Mouse (Mus musculus) telencephalon, adult 2 months (tissue): Measurements from ENCODE around the gene Sstr5.

Experiments
- DNase-seq: peaks from one replicate; pipeline ENCODE4 v3.0.0-alpha.2; 2011; ENCODE audit warnings: low read depth, low spot score

Sstr5 gene

GRCm38 (mm10) chr17:25474330-25475077 lies 22.6 kb downstream of the Sstr5 start:
- no peak for DNase-seq

- DNase-seq = no peak
Measured at GRCm38 (mm10) chr17:25472044-25472443, 25.0 kb downstream of the Sstr5 start.

- no peak for DNase-seq
Measured at GRCm38 (mm10) chr17:25471418-25471817, 25.7 kb downstream of the Sstr5 start.

GRCm38 (mm10) chr17:25469798-25470197 lies 27.3 kb downstream of the Sstr5 start:
- peak; percentile 21 for DNase-seq

- no peak for DNase-seq
Measured at GRCm38 (mm10) chr17:25468301-25468700, 28.8 kb downstream of the Sstr5 start.

- DNase-seq = no peak
Measured at GRCm38 (mm10) chr17:25467781-25468180, 29.3 kb downstream of the Sstr5 start.

GRCm38 (mm10) chr17:25466257-25466656 lies 30.8 kb downstream of the Sstr5 start:
- DNase-seq = no peak

GRCm38 (mm10) chr17:25464091-25464490 lies 33.0 kb downstream of the Sstr5 start:
- DNase-seq = no peak

GRCm38 (mm10) chr17:25463326-25463945 lies 33.7 kb downstream of the Sstr5 start:
- DNase-seq = no peak

GRCm38 (mm10) chr17:25462236-25462875 lies 34.7 kb downstream of the Sstr5 start:
- DNase-seq = no peak

- DNase-seq = peak; percentile 47
Measured at GRCm38 (mm10) chr17:25456540-25456939, 40.5 kb downstream of the Sstr5 start.

GRCm38 (mm10) chr17:25454272-25454671 lies 42.8 kb downstream of the Sstr5 start, which contains the start of gene Tekt4:
Gene Tekt4, plus strand, starts transcription at chr17:25454615.
- DNase-seq = no peak

- no peak for DNase-seq
Measured at GRCm38 (mm10) chr17:25452246-25452965, 44.7 kb downstream of the Sstr5 start.

GRCm38 (mm10) chr17:25450329-25450728 lies 46.8 kb downstream of the Sstr5 start:
- DNase-seq = no peak

GRCm38 (mm10) chr17:25447865-25448264 lies 49.2 kb downstream of the Sstr5 start:
- DNase-seq = no peak

GRCm38 (mm10) chr17:25445841-25446240 lies 51.2 kb downstream of the Sstr5 start:
- DNase-seq = no peak

- DNase-seq = no peak
Measured at GRCm38 (mm10) chr17:25445074-25445473, 52.0 kb downstream of the Sstr5 start.

- DNase-seq = no peak
Measured at GRCm38 (mm10) chr17:25442889-25443288, 54.2 kb downstream of the Sstr5 start.

- DNase-seq = no peak
Measured at GRCm38 (mm10) chr17:25441417-25441816, 55.7 kb downstream of the Sstr5 start.
